11 mouse cellular contexts compared by ENCODE assay signal in genomic region chr5:147294121-147294520, GRCm38 (mm10). TPM values are rescaled to one million over a fixed set of nuclear protein-coding genes. Genes with fewer than 3 reads are reported as not detected.
DNase-seq lines count a peak whose midpoint lies in the region; TF ChIP-seq lines count a peak whose summit lies in the region.
"Had no signal": no experiment of that assay in that cellular context is flagged by ENCODE, and none has a peak within 500 bp of the region (broad histone marks: within the 10 kb centered on the region; RNA-seq: fewer than 3 reads in every experiment).

No protein-coding gene starts in this region.

- peak; percentile 24; the same call in 1 of the 2 replicates for TF ChIP-seq CTCF in heart, adult 2 months (IDR thresholded peaks at IDR 0.05)

- no peaks in the 10 kb centered on the region; the same call in 1 of the 2 replicates for H3K27me3 ChIP-seq in heart, adult 2 months (ENCODE audit: control insufficient read depth, insufficient read depth, low read length)
- peaks cover 80% of the 10 kb centered on the region for H3K27me3 ChIP-seq in heart, embryonic 10.5 days (ENCODE audit: insufficient read depth, poor library complexity, severe bottlenecking)

- no peak overlapping the region for H3K9ac ChIP-seq in heart, adult 2 months (ENCODE audit: low read depth, low read length)

- H3K79me2 ChIP-seq in heart, adult 2 months (replicated peaks; ENCODE audit: control insufficient read depth, insufficient read depth, low read length) = no peaks in the 10 kb centered on the region

- intact Hi-C loops in heart, adult 2 months (cut with DNase I) = no loop called here
- intact Hi-C loops in heart, postnatal 14 days (cut with DNase I) = loop anchor here (5.0 to 10.0 kb wide), 2 partner anchors 312 to 349 kb away; partner anchors contain the start of gene Gtf3a

- DNase-seq in heart, adult 2 months = no peak
- DNase-seq in heart, postnatal 14 days = no peak
- peak; percentile 67 for DNase-seq in thymus, postnatal 4 days
- no peak for DNase-seq in thymus, postnatal 10 days (ENCODE audit: low spot score in 2 of 2)
- DNase-seq in kidney, postnatal 36 days = peak; percentile 16 to 66
- no peak for DNase-seq in urinary bladder, postnatal 25 days (ENCODE audit: low spot score)
- no peak for DNase-seq in heart, embryonic 10.5 days (ENCODE audit: low spot score)
- DNase-seq in adrenal gland, adult 18-20 months (ENCODE audit: low spot score in 2 of 2) = no peak

- 13% methylated on average over 20 of the region's 20 CpGs for WGBS in heart, adult 2 months
- WGBS in heart, embryonic 10.5 days = 9% methylated on average over 20 of the region's 20 CpGs

- no peak for TF ChIP-seq POLR2A in heart, adult 2 months (IDR thresholded peaks at IDR 0.05; ENCODE audit: insufficient read depth, low read depth, low read length)

- no peak for TF ChIP-seq EP300 in heart, adult 2 months (IDR thresholded peaks at IDR 0.05; ENCODE audit: insufficient read depth, low read depth, low read length)

- H3K36me3 ChIP-seq in heart, adult 2 months (ENCODE audit: control insufficient read depth, insufficient read depth, low read length) = no peaks in the 10 kb centered on the region
- H3K36me3 ChIP-seq in heart, embryonic 10.5 days = no peaks in the 10 kb centered on the region

- no peaks in the 10 kb centered on the region for H3K9me3 ChIP-seq in heart, embryonic 10.5 days

- no peak overlapping the region for H3K4me3 ChIP-seq in heart, adult 2 months
- no peak overlapping the region for H3K4me3 ChIP-seq in heart, embryonic 10.5 days
- H3K4me3 ChIP-seq: myocyte had no signal

- no peak overlapping the region for H3K27ac ChIP-seq in heart, adult 2 months
- no peak overlapping the region for H3K27ac ChIP-seq in heart, embryonic 10.5 days

- no peaks in the 10 kb centered on the region for H3K4me1 ChIP-seq in heart, adult 2 months (ENCODE audit: control insufficient read depth, insufficient read depth, low read length)
- H3K4me1 ChIP-seq in heart, embryonic 10.5 days = peaks cover 16% of the 10 kb centered on the region

RNA-seq across cellular contexts. Expression of gene Cdx2, which starts 12.9 kb away (rescaled TPM):
- not detected for total RNA-seq in heart, adult 2 months (2021)
- polyA plus RNA-seq in heart, adult 2 months (2012; rRNA removed) = not detected in 2 replicates
- not detected for total RNA-seq in heart, postnatal 14 days (2021)
- not detected in 2 replicates for polyA plus RNA-seq in heart, embryonic 10.5 days (2016; fragmentation: Nextera tagmentation; extraction: Ambion mirVana)
- not detected for total RNA-seq in adrenal gland, adult 18-20 months (2021)
- total RNA-seq: gastrocnemius, postnatal 4 days; layer of hippocampus, postnatal 14 days had no signal
- polyA plus RNA-seq: myocyte had no signal

RNA-seq across cellular contexts. Expression of gene Pdx1, which starts 24.4 kb away (rescaled TPM):
- total RNA-seq in heart, adult 2 months (2021) = not detected
- polyA plus RNA-seq in heart, adult 2 months (2012; rRNA removed) = not detected in 2 replicates
- total RNA-seq in heart, postnatal 14 days (2021) = not detected
- polyA plus RNA-seq in heart, embryonic 10.5 days (2016; fragmentation: Nextera tagmentation; extraction: Ambion mirVana) = 0.44 TPM in 1 of 2 replicates, not detected in the other
- not detected for total RNA-seq in adrenal gland, adult 18-20 months (2021)
- total RNA-seq: gastrocnemius, postnatal 4 days; layer of hippocampus, postnatal 14 days had no signal
- polyA plus RNA-seq: myocyte had no signal

RNA-seq across cellular contexts. Expression of gene Urad, which starts 28.1 kb away (rescaled TPM):
- total RNA-seq in heart, adult 2 months (2021) = not detected
- polyA plus RNA-seq in heart, adult 2 months (2012; rRNA removed) = not detected in 2 replicates
- not detected for total RNA-seq in heart, postnatal 14 days (2021)
- polyA plus RNA-seq in heart, embryonic 10.5 days (2016; fragmentation: Nextera tagmentation; extraction: Ambion mirVana) = not detected in 2 replicates
- 1 to 10 TPM in 1 of 2 experiments, not detected in 1; 1.1 TPM for total RNA-seq in adrenal gland, adult 18-20 months (2021)
- total RNA-seq: gastrocnemius, postnatal 4 days; layer of hippocampus, postnatal 14 days had no signal
- polyA plus RNA-seq: myocyte had no signal

Comparison
In these comparisons a context has a peak if more than half of its experiments do, and no peak if none do; other contexts are left out.
1. DNase-seq: peak in thymus, postnatal 4 days (single experiment) and kidney, postnatal 36 days (2 of 2); none in heart, adult 2 months (0 of 2), heart, postnatal 14 days (0 of 2), thymus, postnatal 10 days (0 of 2), urinary bladder, postnatal 25 days (single experiment), heart, embryonic 10.5 days (single experiment) and adrenal gland, adult 18-20 months (0 of 2).